Mouse (Mus musculus): ENCODE data around the gene Apbb1.

GRCm38 (mm10) chr7:105581094-105581703 is at the start of gene Apbb1:
- TF ChIP-seq ZNF384 (IDR thresholded peaks at IDR 0.05; ENCODE audit: low read depth, low read length) (no peak), ZC3H11A (IDR thresholded peaks at IDR 0.05; ENCODE audit: borderline replicate concordance, low read depth, low read length) (no peak), MAFK (IDR thresholded peaks at IDR 0.05; ENCODE audit: insufficient read depth, low read depth, low read length) (no peak)
